18 mouse cellular contexts compared by ENCODE assay signal in genomic region chr1:63572229-63572628, GRCm38 (mm10). TPM values are rescaled to one million over a fixed set of nuclear protein-coding genes. Genes with fewer than 3 reads are reported as not detected.
A peak's percentile ranks its signal among the peaks of the same experiment; 100 is the strongest.
DNase-seq lines count a peak whose midpoint lies in the region; ATAC-seq lines count a peak whose summit lies in the region.
"Had no signal": no experiment of that assay in that cellular context is flagged by ENCODE, and none has a peak within 500 bp of the region (broad histone marks: within the 10 kb centered on the region; RNA-seq: fewer than 3 reads in every experiment).

No protein-coding gene starts in this region.

- no peak overlapping the region for H3K4me3 ChIP-seq in hindbrain, embryonic 14.5 days (replicated peaks; ENCODE audit: low read length)
- no peak overlapping the region for H3K4me3 ChIP-seq in hindbrain, embryonic 13.5 days
- no peak overlapping the region for H3K4me3 ChIP-seq in midbrain, embryonic 15.5 days
- H3K4me3 ChIP-seq: limb, embryonic 10.5 days; liver, embryonic 13.5 days had no signal

- WGBS in hindbrain, embryonic 14.5 days = 42% methylated on average over 7 of the region's 7 CpGs
- WGBS in hindbrain, embryonic 13.5 days = 37% methylated on average over 7 of the region's 7 CpGs
- WGBS in midbrain, embryonic 15.5 days = 40% methylated on average over 7 of the region's 7 CpGs

- no peaks in the 10 kb centered on the region for H3K9me3 ChIP-seq in hindbrain, embryonic 14.5 days (ENCODE audit: control insufficient read depth, low read length)
- H3K9me3 ChIP-seq in hindbrain, embryonic 13.5 days = no peaks in the 10 kb centered on the region
- no peaks in the 10 kb centered on the region for H3K9me3 ChIP-seq in midbrain, embryonic 15.5 days
- H3K9me3 ChIP-seq: limb, embryonic 10.5 days; liver, embryonic 13.5 days had no signal

- H3K4me2 ChIP-seq in hindbrain, embryonic 14.5 days (replicated peaks) = no peak overlapping the region
- no peak overlapping the region for H3K4me2 ChIP-seq in hindbrain, embryonic 13.5 days
- H3K4me2 ChIP-seq in midbrain, embryonic 15.5 days = no peak overlapping the region
- H3K4me2 ChIP-seq: liver, embryonic 13.5 days had no signal

- H3K4me1 ChIP-seq in hindbrain, embryonic 14.5 days (replicated peaks; ENCODE audit: control insufficient read depth, insufficient read depth, low read length) = peaks cover 20% of the 10 kb centered on the region
- peaks cover 28% of the 10 kb centered on the region for H3K4me1 ChIP-seq in hindbrain, embryonic 13.5 days (replicated peaks)
- peaks cover 25% of the 10 kb centered on the region for H3K4me1 ChIP-seq in midbrain, embryonic 15.5 days
- H3K4me1 ChIP-seq: liver, embryonic 13.5 days had no signal

- no peaks in the 10 kb centered on the region for H3K27me3 ChIP-seq in hindbrain, embryonic 14.5 days (ENCODE audit: control insufficient read depth, insufficient read depth, low read length)
- no peaks in the 10 kb centered on the region for H3K27me3 ChIP-seq in hindbrain, embryonic 13.5 days
- no peaks in the 10 kb centered on the region for H3K27me3 ChIP-seq in midbrain, embryonic 15.5 days (replicated peaks)
- H3K27me3 ChIP-seq: liver, embryonic 13.5 days had no signal

- H3K9ac ChIP-seq in hindbrain, embryonic 14.5 days = no peak overlapping the region
- no peak overlapping the region for H3K9ac ChIP-seq in hindbrain, embryonic 13.5 days
- H3K9ac ChIP-seq in midbrain, embryonic 15.5 days = no peak overlapping the region
- H3K9ac ChIP-seq: liver, embryonic 13.5 days had no signal

- H3K27ac ChIP-seq in hindbrain, embryonic 14.5 days = 0 out of 2 replicates have a peak overlapping the region, but pooled peaks have one; percentile 21
- H3K27ac ChIP-seq in hindbrain, embryonic 13.5 days = no peak overlapping the region
- H3K27ac ChIP-seq in midbrain, embryonic 15.5 days = 0 out of 2 replicates have a peak overlapping the region, but pooled peaks have one; percentile 29
- H3K27ac ChIP-seq: liver, embryonic 13.5 days had no signal

- DNase-seq in hindbrain, embryonic 14.5 days (ENCODE audit: low spot score) = no peak
- DNase-seq in cerebellum, adult 11-12 months = peak; percentile 73
- DNase-seq in cerebellum, postnatal 25 days = peak; percentile 77 to 89
- no peak for DNase-seq in thymus, adult 18-20 months
- no peak for DNase-seq in lung, postnatal 10 days
- DNase-seq: kidney, adult 2 months; kidney, postnatal 4 days; layer of hippocampus, postnatal 36 days; liver, embryonic 13.5 days; right cerebral cortex, postnatal 25 days had no signal

- ATAC-seq in hindbrain, embryonic 14.5 days (ENCODE audit: low FRiP score) = no peak
- no peak for ATAC-seq in hindbrain, embryonic 13.5 days (ENCODE audit: low FRiP score)
- ATAC-seq in midbrain, embryonic 15.5 days (replicated peaks) = no peak
- ATAC-seq: lung, postnatal 0 days had no signal

- peaks cover 10% of the 10 kb centered on the region for H3K36me3 ChIP-seq in hindbrain, embryonic 14.5 days (replicated peaks; ENCODE audit: control insufficient read depth, insufficient read depth)
- peaks cover 3% of the 10 kb centered on the region; the same call in 1 of the 2 replicates for H3K36me3 ChIP-seq in hindbrain, embryonic 13.5 days
- no peaks in the 10 kb centered on the region for H3K36me3 ChIP-seq in midbrain, embryonic 15.5 days (replicated peaks)
- H3K36me3 ChIP-seq: limb, embryonic 10.5 days; liver, embryonic 13.5 days had no signal

RNA-seq across cellular contexts. Expression of gene Gm39653, which starts 43.5 kb away (rescaled TPM):
- 0.24 TPM in 1 of 2 replicates, not detected in the other for polyA plus RNA-seq in hindbrain, embryonic 14.5 days (2014; fragmentation: Nextera tagmentation; extraction: Ambion mirVana)
- polyA plus RNA-seq in hindbrain, embryonic 13.5 days (2015; fragmentation: Nextera tagmentation; extraction: Ambion mirVana) = 0.18 TPM in 1 of 2 replicates, not detected in the other
- not detected in 2 replicates for polyA plus RNA-seq in midbrain, embryonic 15.5 days (2015; fragmentation: Nextera tagmentation; extraction: Ambion mirVana)
- polyA plus RNA-seq: C2C12; gonadal fat pad, adult 2 months; heart, embryonic 14.5 days; kidney, adult 2 months; limb, embryonic 10.5 days; liver, embryonic 13.5 days; lung, postnatal 0 days; urinary bladder, adult 2 months had no signal

Comparison
In these comparisons a context has a peak if more than half of its experiments do, and no peak if none do; other contexts are left out.
1. DNase-seq: peak in cerebellum, adult 11-12 months (single experiment) and cerebellum, postnatal 25 days (2 of 2); none in hindbrain, embryonic 14.5 days (single experiment), thymus, adult 18-20 months (0 of 2) and lung, postnatal 10 days (single experiment).